Mouse (Mus musculus): Measurements from ENCODE around the gene Lnpep. TPM values are rescaled to one million over a fixed set of nuclear protein-coding genes. Genes with fewer than 3 reads are reported as not detected.
"Not testable (repeated sequence)": the region's sequence is repeated elsewhere in the genome, so short reads cannot be mapped to it uniquely, and the experiment has no call there.

The Lnpep gene
- total RNA-seq, 2 experiments from 2014 or later: 51.2 to 57.0 TPM

DNA sequence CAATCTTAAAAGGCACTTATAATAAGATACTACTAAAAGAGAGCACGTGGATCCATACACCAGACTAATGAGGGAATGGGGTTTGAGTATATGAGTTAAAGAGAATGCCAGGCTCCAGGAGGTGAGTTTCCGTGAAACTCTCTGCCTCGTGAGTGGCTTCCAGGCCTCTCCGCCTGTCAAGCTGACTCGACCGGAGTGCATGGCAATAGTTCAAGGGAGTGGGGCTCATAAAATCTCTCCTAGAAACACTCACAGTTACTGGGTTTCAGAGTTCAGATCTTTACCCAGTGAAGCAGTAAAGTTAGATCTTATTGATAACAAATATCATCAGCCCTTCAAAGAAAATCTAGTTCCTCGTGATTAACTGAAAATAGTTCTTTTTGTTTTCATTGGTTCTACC is 128.1 kb downstream of the Lnpep start:
- DNase-seq (ENCODE audit: low spot score): no peak

GRCm38 (mm10) chr17:17496234-17496633 is 128.6 kb downstream of the Lnpep start:
- not testable (repeated sequence) for DNase-seq (ENCODE audit: low spot score)

GRCm38 (mm10) chr17:17492116-17492515 is 132.7 kb downstream of the Lnpep start:
- DNase-seq (ENCODE audit: low spot score): no peak

DNA sequence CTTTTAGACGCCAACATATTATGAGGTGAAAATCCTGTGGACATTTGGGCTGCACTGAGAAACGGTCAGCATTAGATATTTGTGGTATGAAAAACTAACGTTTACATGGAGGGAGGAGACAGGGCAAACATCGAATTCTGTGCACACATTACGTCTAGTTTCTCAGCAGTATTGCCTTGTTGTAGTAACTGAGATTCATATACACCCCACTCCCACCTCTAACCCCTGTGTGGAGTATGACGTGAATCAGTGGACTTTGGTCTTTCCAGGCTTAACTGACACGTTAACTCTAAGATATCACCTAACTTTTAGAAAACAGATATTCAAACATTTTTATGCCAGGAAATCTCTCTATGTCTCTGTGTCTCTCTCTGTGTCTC is 133.2 kb downstream of the Lnpep start:
- no peak for DNase-seq (ENCODE audit: low spot score)

DNA sequence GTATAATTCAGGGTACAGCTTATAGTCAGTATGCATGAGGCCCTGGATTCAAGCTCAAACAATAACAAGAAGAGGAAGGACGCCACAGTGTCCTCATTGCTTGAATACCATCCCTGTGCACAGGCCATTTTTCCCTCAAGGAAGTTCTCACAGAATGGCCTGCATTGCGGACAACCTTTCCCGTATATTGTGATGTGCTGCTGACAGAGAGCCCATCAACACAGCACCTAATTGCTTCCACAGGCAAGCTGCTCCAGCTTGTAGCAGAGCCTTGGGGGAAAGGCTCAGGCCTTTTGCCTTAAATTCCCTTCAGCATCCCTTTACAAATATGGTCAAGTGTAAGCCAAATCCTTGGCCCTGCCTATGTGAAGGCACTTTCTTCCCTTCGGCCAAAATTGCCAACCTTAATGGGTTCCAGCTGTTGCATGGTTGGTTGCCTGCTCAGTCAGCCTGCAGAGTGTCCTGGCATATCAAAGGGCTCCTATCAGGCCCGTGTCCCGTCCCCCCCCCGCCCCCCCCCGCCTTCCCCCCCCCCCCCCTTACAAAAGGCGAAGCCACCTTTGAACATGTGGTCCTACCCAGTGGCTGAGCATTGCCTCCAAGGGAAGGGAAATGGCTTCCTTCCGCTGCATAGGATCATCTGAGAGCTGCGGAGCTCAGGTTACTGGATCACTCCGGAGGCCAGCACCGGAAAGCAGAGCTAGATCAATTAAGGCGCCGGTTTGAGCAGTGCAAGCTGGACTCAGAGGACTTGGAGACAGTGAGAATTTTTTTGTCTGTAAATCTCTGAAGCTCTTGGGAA is 133.8 kb downstream of the Lnpep start:
- peak; percentile 11 for DNase-seq (ENCODE audit: low spot score)

DNA sequence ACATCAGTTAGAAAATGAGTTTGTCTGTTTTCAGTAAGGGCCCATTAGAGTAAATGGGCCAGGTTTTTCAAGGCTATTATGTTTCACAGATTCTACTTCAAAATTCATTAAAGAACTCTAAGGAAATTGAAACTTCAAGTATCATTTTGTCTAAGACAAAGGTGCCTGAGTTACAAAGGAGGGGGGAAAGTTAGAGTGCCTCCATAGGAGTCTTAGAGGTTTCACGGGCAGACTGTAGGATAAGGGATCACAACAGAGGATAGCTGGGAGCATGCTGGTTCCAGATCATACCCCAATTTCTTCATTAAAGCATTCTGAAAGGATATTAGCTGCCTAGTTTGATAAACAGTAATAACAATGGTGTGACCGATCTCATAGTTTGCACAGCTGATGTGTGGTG is 139.1 kb downstream of the Lnpep start:
- no peak for DNase-seq (ENCODE audit: low spot score)

Other genes starting within 250 kb of the Lnpep start
- gene Lix1, start 222.4 kb downstream of the Lnpep start, total RNA-seq (2021): under 1 TPM; 0.43 to 0.64 TPM
- not detected for gene Vmn2r90, start 78.7 kb upstream of the Lnpep start, total RNA-seq (2021)
- 1 to 10 TPM; 4.8 to 6.0 TPM for gene Spaca6, start 202.1 kb upstream of the Lnpep start, total RNA-seq (2021)
- under 1 TPM; 0.09 to 0.52 TPM for gene Has1, start 230.2 kb upstream of the Lnpep start, total RNA-seq (2021)